Mouse (Mus musculus) stomach, postnatal 0 days (tissue): Measurements from ENCODE around the gene Dpp4. TPM values are rescaled to one million over a fixed set of nuclear protein-coding genes. Genes with fewer than 3 reads are reported as not detected.
A peak's percentile ranks its signal among the peaks of the same experiment; 100 is the strongest.

Source experiments
- ATAC-seq: fragments of 200-750 bp; cut with Nextera tagmentation; 2 replicates; pipeline ENCODE4 v1.8.0; 2017; ENCODE audit not compliant: low FRiP score, low TSS enrichment
- DNase-seq: peaks from one replicate; pipeline ENCODE4 v3.0.0-alpha.2; 2016; ENCODE audit warnings: low spot score
- H3K27ac ChIP-seq: fragments of 300-500 bp; sonication (generic); replicated peaks from 2 replicates; pipeline ENCODE4 v1.5.1; 2014; ENCODE audit warnings: mild to moderate bottlenecking, control low read depth
- H3K27me3 ChIP-seq: fragments of 300-500 bp; sonication (generic); 2 replicates; pipeline ENCODE4 v1.6.1; 2014; ENCODE audit warnings: low read length; ENCODE audit not compliant: control insufficient read depth, insufficient read depth
- H3K36me3 ChIP-seq: fragments of 300-500 bp; sonication (generic); 2 replicates; pipeline ENCODE4 v1.6.1; 2014; ENCODE audit warnings: low read length, mixed read lengths; ENCODE audit not compliant: control insufficient read depth, insufficient read depth
- H3K4me1 ChIP-seq: fragments of 300-500 bp; sonication (generic); replicated peaks from 2 replicates; pipeline ENCODE4 v1.6.1; 2014; ENCODE audit warnings: antibody characterized with exemption; ENCODE audit not compliant: control insufficient read depth, insufficient read depth
- H3K4me2 ChIP-seq: fragments of 300-500 bp; sonication (generic); replicated peaks from 2 replicates; pipeline ENCODE4 v1.6.1; 2014; ENCODE audit warnings: low read depth, mild to moderate bottlenecking, control low read depth, moderate library complexity
- H3K4me3 ChIP-seq: fragments of 300-500 bp; sonication (generic); 2 replicates; pipeline ENCODE4 v1.5.1; 2014; ENCODE audit warnings: low read depth, low read length, control low read depth
- H3K9ac ChIP-seq: fragments of 300-500 bp; sonication (generic); 2 replicates; pipeline ENCODE4 v1.6.1; 2014; ENCODE audit warnings: mild to moderate bottlenecking, low read length, control low read depth, mixed read lengths
- H3K9me3 ChIP-seq: fragments of 300-500 bp; sonication (generic); 2 replicates; pipeline ENCODE4 v1.6.1; 2016; ENCODE audit warnings: low read length; ENCODE audit not compliant: control insufficient read depth
- CTCF ChIP-seq: IDR thresholded peaks from 2 replicates; pipeline ENCODE4 v1.5.1; 2016; ENCODE audit warnings: antibody characterized with exemption, low read depth, mild to moderate bottlenecking, moderate library complexity
- EP300 ChIP-seq: optimal IDR thresholded peaks from 2 replicates; pipeline ENCODE3; 2016; ENCODE audit warnings: antibody characterized with exemption
- WGBS: fragments of 180-500 bp; shearing (Covaris S2); extraction: QIAGEN DNeasy Blood & Tissue Kit; methylation state at CpG from one replicate; pipeline ENCODE4 v1.1.7; 2014; 5-methylcytosine and 5-hydroxymethylcytosine counted together
- polyA plus RNA-seq: library from polyadenylated mRNA; unstranded; fragments of >200 nt; fragmentation: Nextera tagmentation; extraction: Ambion mirVana; gene quantifications from 2 replicates; pipeline ENCODE4 v1.2.1, GENCODE M21; 2015

Gene Dpp4
- polyA plus RNA-seq, 1 experiment from 2014 or later = 4.8 TPM

DNA sequence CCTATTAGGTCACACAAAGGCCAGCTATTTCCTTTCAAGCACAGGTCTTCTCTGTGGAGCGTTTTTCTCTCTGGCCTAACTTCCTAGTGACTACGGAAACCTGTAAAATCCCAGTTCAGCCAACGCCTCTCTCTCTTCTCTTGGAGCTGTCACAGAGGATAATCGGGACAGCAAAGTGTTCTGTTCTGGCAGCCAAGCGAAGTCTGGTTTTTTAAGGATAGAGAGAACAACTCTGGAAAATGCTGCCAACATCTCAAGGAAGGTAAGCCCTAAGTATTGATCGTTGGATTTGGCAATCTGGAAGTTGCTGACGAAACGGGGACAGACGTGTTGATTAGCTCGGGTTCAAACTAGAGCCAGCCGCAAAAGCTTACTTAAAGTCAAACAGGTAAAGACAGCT is 43.0 kb upstream of the Dpp4 start:
- H3K4me2 ChIP-seq = no peak overlapping the region
- H3K4me1 ChIP-seq = no peaks in the 10 kb centered on the region
- no peak for DNase-seq
- ATAC-seq = no peak
- no peaks in the 10 kb centered on the region for H3K36me3 ChIP-seq
- no peaks in the 10 kb centered on the region for H3K9me3 ChIP-seq
- H3K27me3 ChIP-seq = no peaks in the 10 kb centered on the region
- 81% methylated on average over 11 of the region's 11 CpGs for WGBS
- no peak overlapping the region for H3K27ac ChIP-seq
- no peak overlapping the region for H3K4me3 ChIP-seq
- no peak for TF ChIP-seq CTCF
- TF ChIP-seq EP300 = no peak
- H3K9ac ChIP-seq = no peak overlapping the region

DNA sequence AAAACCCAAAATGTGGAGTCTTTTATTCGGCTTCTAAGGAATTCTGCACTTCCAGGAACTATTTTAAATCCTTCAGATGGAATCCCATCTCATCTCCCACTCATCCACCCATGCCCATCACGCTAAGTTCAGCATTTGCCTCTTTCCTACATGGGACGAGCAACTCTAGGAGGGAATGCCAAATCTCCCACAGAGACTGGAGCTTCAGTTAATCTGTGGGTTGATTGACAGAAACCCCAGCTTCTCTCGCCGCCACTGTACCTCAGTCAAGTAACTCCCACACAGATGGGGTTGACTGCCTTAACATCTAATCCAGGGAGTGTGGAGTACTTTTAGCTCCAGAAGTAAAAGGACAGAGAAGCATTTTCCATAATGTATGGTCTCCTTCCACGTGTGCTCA is 42.0 kb upstream of the Dpp4 start:
- 85% methylated on average over 6 of the region's 6 CpGs for WGBS

DNA sequence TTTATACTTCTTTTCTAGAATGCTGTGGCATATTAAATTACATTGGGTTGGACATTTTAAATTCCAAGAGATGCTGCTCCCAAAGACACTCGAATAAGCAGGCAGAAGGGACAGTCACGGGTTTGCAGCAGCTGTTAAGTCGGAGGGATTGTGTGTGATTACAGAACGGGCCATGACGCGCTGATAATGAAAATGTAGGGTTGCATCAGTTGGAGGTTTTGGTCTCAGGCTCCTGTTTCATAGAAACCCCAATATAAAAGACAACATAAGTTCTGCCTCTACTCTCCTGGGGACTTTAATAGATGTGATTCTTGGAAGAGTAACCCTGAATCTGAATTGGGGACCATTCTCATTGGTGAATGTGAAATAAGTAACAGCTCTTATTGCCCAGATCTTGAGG is 38.3 kb upstream of the Dpp4 start:
- Histone ChIP-seq H3K27ac (no peak overlapping the region), H3K36me3 (no peaks in the 10 kb centered on the region), H3K4me3 (no peak overlapping the region), H3K9ac (no peak overlapping the region), H3K27me3 (no peaks in the 10 kb centered on the region), H3K4me1 (no peaks in the 10 kb centered on the region), H3K4me2 (no peak overlapping the region), H3K9me3 (no peaks in the 10 kb centered on the region)
- DNase-seq (no peak), ATAC-seq (no peak)
- 80% methylated on average over 6 of the region's 6 CpGs for WGBS
- TF ChIP-seq CTCF (no peak), EP300 (no peak)

More for the DNA sequence above, 42.0 kb upstream of the Dpp4 start:
- Histone ChIP-seq H3K9me3 (no peaks in the 10 kb centered on the region), H3K4me2 (no peak overlapping the region), H3K4me3 (no peak overlapping the region), H3K36me3 (no peaks in the 10 kb centered on the region), H3K27ac (no peak overlapping the region), H3K27me3 (no peaks in the 10 kb centered on the region), H3K4me1 (no peaks in the 10 kb centered on the region), H3K9ac (no peak overlapping the region)
- TF ChIP-seq EP300 (no peak), CTCF (no peak)
- ATAC-seq = no peak
- DNase-seq = no peak

DNA sequence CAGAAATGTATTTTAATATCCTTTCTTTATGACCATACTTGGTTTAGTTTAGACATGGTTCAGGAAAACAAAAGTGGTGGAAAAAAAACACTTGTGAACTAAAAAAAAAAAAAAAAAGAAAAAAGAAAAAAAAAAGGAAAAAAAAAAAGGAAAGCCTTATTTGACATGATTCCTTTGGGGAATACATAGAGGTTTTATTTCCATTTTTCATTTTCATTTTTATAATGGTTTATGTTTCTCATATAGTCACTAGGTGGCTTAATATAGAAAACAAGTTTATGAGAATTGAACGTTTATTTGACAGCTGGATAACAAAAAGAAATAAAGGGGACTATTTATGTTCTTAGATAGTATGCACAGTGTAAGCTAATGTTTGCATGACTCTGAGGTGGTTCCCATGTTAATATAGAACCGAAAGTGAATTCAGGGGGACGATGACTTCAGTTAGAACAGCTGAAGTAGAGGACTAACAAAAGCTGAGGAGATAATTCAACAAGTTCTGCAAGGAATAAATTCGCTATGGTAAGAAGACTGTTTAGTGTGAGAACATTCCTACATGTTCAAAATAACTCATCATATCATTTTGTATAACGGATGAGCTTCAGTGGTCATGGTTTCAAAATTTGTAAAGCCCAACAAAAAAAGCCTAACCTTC is 37.8 kb upstream of the Dpp4 start:
- DNase-seq (no peak), ATAC-seq (no peak)
- 54% methylated on average over 5 of the region's 5 CpGs for WGBS
- no peak overlapping the region for H3K27ac ChIP-seq
- H3K4me3 ChIP-seq = no peak overlapping the region
- H3K9ac ChIP-seq = no peak overlapping the region
- no peaks in the 10 kb centered on the region for H3K36me3 ChIP-seq
- no peaks in the 10 kb centered on the region for H3K4me1 ChIP-seq
- no peak overlapping the region for H3K4me2 ChIP-seq
- H3K9me3 ChIP-seq = no peaks in the 10 kb centered on the region
- TF ChIP-seq EP300 (no peak), CTCF (no peak)
- no peaks in the 10 kb centered on the region for H3K27me3 ChIP-seq

DNA sequence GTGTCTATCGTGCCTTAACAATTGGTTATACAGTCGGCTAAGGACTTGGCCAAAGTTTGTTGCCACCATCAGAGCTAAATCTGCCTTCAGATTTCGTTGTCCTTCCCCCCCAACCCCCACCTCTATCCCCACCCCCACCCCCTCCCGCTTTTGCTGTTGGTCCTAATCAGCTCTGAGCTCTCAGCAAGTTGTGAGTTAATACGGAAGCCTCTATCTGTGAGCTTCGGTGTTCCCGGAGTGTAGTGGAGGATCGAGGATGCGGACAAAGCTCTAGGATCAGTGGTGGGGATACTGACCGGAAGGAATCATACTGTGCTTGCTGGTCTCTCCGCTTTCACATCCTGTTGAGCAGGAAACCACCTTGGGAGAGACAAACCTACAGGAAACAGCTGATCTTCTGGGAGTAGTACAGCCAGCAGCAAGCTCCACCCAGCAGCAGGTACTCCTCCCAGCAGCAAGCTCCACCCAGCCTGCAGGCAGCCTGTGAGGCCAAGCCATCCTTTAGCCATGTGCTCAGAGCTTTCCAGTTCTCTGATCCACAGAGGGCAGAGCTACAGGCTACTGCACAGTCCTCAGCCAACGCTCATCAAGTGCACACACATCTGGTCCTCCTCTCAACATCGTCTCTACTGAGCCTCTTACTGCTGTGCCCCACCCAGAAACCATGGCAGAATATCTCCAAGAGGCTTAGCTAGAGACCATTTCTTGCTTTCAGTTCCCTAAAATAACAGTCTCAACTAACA is 28.9 kb upstream of the Dpp4 start:
- 51% methylated on average over 13 of the region's 13 CpGs for WGBS
- DNase-seq = peak; percentile 31
- no peaks in the 10 kb centered on the region for H3K36me3 ChIP-seq
- H3K4me1 ChIP-seq = no peaks in the 10 kb centered on the region
- peak; percentile 74 for ATAC-seq
- no peak overlapping the region for H3K4me2 ChIP-seq
- no peak overlapping the region for H3K4me3 ChIP-seq
- H3K9me3 ChIP-seq = no peaks in the 10 kb centered on the region
- TF ChIP-seq EP300 (no peak), CTCF (no peak)
- no peak overlapping the region for H3K9ac ChIP-seq
- no peaks in the 10 kb centered on the region for H3K27me3 ChIP-seq
- H3K27ac ChIP-seq = no peak overlapping the region

DNA sequence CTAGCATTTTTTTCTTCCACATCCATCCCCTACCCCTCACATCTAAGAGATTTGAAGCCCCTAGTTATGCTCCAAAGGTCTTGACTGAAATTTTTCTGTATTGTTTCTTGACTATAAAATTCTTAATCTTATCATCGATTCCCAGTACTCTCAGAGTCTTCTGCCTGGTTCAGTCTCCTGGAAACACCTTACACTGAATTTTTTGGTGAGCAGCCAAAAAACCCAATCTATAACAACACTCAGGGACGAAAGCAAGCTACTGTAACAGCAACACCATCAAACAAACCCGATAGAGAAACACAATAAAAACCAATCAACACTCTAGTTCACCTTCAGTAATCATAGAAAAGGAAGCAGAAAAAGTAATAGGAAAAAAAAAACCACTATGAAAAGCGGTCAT is 28.1 kb upstream of the Dpp4 start:
- no peak for DNase-seq
- 85% methylated on average over 4 of the region's 4 CpGs for WGBS
- Histone ChIP-seq H3K27me3 (no peaks in the 10 kb centered on the region), H3K4me1 (no peaks in the 10 kb centered on the region), H3K4me2 (no peak overlapping the region), H3K9ac (no peak overlapping the region), H3K4me3 (no peak overlapping the region), H3K9me3 (no peaks in the 10 kb centered on the region), H3K36me3 (no peaks in the 10 kb centered on the region), H3K27ac (no peak overlapping the region)
- no peak for TF ChIP-seq EP300
- TF ChIP-seq CTCF = no peak
- no peak for ATAC-seq
